Mouse (Mus musculus): ENCODE measurements around the gene Samd7.

DNA sequence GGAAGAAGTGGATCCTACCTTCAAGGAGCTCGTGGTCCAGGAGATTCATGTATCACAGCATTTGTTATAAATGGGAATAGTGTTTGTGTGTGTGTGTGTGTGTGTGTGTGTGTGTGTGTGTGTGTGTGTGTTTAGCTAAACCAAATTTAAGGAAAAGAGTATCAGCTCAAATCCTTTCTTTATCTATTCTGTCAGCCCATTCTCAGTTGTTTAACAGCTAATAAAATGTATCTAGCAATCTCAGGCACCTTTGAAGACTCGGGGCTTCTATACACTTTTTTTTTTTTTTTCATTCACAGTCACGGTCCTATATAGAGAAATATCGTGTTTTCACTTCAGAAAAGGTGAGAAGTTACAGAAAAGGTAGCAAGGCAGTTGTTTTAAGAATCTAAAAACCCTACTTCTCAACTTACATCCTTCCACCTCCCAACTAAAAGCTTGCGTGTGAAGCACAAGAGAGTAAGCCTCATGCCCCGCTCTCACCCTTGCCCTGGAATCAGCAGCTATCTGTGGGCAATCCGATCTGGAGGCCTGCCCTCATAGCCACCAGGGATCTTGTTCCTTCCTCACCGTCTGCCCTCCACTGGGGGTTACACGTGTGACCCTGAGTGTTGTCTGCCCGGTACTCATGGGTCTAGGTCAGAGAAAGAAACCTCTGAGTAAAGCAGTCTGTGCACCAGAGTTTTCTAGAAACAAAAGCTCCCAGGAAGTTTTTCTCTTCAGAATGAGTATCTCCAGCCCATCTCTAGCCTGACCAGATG, 23.8 kb downstream of the Samd7 start:
- TF ChIP-seq CTCF (IDR thresholded peaks at IDR 0.05; ENCODE audit: insufficient read depth, low read depth, low read length): no peak
- TF ChIP-seq POLR2A (IDR thresholded peaks at IDR 0.05; ENCODE audit: insufficient read depth, low read depth, low read length): no peak

All from olfactory bulb, adult 2 months (tissue).